Mouse (Mus musculus): ENCODE results near the gene Pik3ip1.

Pik3ip1 gene

GRCm38 (mm10) chr11:3379427-3379826, 49.2 kb downstream of the Pik3ip1 start:
- no peak for DNase-seq (ENCODE audit: low spot score)

- DNase-seq (ENCODE audit: low spot score), result no peak
These were observed 51.1 kb downstream of the Pik3ip1 start for GRCm38 (mm10) chr11:3381148-3381814.

GRCm38 (mm10) chr11:3382602-3383594, 52.7 kb downstream of the Pik3ip1 start:
- no peak for DNase-seq (ENCODE audit: low spot score)

GRCm38 (mm10) chr11:3386941-3387368, 56.8 kb downstream of the Pik3ip1 start:
- DNase-seq (ENCODE audit: low spot score), result peak; percentile 89

- DNase-seq (ENCODE audit: low spot score), result no peak
These were observed 57.4 kb downstream of the Pik3ip1 start for GRCm38 (mm10) chr11:3387482-3388196.

- DNase-seq (ENCODE audit: low spot score), result no peak
These were observed 59.8 kb downstream of the Pik3ip1 start for GRCm38 (mm10) chr11:3389996-3390395.

GRCm38 (mm10) chr11:3390789-3391188, 60.6 kb downstream of the Pik3ip1 start:
- DNase-seq (ENCODE audit: low spot score), result no peak

- DNase-seq (ENCODE audit: low spot score), result no peak
These were observed 62.3 kb downstream of the Pik3ip1 start for GRCm38 (mm10) chr11:3392526-3392925.
